Mouse (Mus musculus): ENCODE measurements around the gene Ift80.
"Not testable (repeated sequence)": the region's sequence is repeated elsewhere in the genome, so short reads cannot be mapped to it uniquely, and the experiment has no call there.

Ift80 gene

GRCm38 (mm10) chr3:68980898-68981297 is 23.5 kb downstream of the Ift80 start:
- DNase-seq, result no peak

DNA sequence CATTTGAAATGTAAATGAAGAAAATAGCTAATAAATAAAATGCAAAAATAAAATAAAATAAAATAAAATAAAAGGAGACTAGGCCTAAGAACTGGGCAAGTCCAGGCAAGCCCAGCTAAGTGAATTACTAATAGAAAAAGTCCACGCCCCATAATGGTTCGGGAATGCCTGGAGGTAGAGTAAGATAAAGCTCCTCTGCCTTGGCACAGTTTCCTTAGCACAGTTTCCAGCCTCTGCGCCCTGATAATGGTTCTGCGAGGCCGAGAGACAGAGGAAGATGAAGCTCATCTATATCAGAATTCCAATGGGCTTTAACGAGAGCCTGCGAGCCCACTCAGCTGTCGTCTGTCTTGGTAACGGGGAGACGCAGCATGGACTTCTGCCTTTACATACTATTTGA is 25.2 kb downstream of the Ift80 start:
- no peak for DNase-seq

- no peak for DNase-seq
Observed at GRCm38 (mm10) chr3:68977696-68978095, 26.7 kb downstream of the Ift80 start.

DNA sequence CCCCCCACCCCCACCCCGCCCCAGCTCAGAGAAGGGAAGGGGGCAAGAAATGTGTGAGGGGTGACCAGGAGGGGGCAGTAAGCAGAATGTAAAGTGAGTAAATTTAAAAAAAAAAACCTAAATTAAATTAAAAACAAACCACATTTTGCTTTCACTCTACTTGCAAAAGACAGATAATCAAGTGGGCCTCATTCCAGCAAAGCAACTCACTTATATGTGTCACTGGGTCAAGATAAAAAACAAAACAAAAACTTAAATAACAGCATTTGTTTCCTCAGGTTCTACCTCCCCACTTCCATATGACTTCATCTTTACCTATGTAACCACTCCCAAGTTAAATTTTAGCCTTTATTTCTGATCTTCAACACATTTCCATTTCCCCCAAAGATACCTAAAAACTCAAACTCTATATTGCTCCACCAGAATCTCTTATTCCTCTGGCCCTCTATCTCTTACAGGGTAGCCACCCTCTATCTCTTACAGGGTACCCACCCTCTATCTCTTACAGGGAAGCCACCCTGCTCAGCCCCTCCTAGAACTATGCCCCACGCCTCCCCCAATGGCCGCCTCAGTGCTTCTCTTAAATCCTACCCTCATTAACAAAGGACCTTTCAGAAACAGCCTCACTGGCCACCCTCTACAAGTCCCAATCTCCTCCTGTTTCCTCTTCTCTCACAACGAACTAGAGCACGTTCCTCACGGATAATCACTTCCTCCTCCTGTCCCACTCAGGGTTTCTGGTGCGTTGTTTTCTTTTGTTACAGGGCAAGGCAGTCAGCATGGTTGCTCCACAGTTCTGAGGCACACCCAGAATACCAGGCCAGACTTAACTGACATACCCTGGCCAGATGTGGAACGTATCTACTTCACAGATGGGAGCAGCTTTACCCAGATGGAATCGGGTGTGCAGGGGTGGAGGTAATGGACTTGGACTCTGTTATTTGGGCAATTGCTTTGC is 28.6 kb downstream of the Ift80 start:
- no peak for DNase-seq

DNA sequence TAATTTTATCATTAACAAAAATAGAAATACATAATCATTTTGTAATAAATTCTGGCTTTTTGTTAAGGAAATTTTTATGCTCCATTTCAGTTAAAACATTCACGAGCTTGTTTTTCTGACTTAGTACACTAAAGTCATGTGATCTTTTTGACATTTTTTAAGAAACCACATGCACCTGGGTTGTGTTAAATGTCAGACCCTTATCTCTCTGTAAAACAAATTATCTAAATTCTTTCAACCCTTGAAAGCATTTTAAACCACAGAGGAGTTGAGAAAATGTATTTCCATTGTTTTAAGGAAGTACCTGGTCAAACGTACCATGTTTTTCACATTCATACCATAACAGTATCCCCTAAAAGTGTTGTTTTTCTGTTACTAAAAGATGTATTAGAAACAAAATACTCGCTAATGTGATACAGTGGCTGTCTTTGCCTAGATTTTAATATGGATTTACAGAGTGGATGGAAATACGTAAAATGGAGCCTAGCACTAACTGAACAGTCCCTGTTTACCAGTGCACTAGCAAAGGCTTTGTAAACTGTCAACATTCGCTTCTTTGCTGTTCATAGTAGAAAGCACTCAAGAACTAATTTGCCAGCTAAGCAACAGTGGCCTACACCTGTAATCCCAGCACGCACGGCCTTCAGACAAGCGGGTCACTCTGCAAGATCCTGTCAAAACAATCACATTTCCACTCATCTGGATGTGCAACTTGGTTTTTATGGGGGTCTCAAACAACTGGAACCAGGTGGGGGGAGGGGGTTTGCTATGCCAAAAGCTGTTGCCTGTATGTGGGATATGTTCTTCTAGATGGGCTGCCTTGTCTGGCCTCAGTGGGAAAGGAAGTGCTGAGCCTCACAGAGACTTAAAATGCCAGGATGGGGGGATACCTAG is 29.5 kb downstream of the Ift80 start:
- DNase-seq, result no peak

GRCm38 (mm10) chr3:68973574-68973973 is 30.8 kb downstream of the Ift80 start:
- no peak for DNase-seq

DNA sequence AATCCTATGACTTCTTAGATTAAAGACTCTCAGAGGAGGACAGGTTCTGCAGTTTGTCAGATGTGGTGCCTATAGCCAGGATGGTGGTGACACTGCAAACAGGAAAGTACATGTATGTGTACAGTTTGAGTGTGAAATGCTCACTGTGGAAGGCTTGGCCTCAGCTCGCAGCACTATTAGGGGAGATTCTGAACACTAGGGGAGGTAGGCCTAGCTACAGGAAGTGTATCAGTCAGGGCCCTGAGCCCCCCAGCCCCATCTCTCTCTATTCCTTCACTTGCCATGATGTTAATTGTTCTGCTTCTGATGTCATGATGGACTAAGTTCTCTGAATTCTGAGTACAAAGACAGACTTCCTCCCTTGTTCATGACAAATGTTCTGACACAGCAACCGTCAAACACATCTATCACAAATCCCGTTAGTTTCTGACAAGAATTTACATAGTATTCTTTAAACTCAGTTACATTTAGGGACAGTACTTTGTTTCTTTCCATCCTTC is 35.2 kb downstream of the Ift80 start:
- DNase-seq, result no peak

DNA sequence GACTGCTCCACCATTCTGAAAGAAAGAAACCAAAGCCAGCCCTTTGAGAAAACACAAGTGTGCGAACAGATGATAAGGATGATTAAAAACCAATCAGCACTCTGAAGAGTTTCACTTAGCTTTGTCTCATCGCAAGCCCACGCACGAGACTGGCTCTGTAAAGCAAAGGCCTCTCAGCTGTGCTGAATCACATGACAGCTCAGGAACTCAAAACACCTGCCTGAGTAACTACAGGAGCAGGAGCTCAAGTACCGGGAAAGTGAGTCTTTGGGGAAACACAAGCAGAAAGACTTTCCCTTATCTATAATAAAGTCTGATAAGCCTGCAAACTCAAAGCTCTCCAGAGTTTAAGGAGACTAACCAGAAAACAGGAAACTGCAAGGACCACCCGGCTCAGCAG is 37.0 kb downstream of the Ift80 start:
- DNase-seq, result no peak

- DNase-seq, result no peak
Observed at GRCm38 (mm10) chr3:68966527-68967285, 37.7 kb downstream of the Ift80 start.

- DNase-seq, result no peak
Observed at GRCm38 (mm10) chr3:68964682-68965081, 39.7 kb downstream of the Ift80 start.

GRCm38 (mm10) chr3:68957413-68957812 is 47.0 kb downstream of the Ift80 start:
- DNase-seq, result no peak

GRCm38 (mm10) chr3:68956454-68956853 is 47.9 kb downstream of the Ift80 start:
- peak; percentile 27 for DNase-seq

GRCm38 (mm10) chr3:68954487-68954886 is 49.9 kb downstream of the Ift80 start:
- DNase-seq, result peak; percentile 15

GRCm38 (mm10) chr3:68952707-68953106 is 51.7 kb downstream of the Ift80 start:
- DNase-seq, result no peak

DNA sequence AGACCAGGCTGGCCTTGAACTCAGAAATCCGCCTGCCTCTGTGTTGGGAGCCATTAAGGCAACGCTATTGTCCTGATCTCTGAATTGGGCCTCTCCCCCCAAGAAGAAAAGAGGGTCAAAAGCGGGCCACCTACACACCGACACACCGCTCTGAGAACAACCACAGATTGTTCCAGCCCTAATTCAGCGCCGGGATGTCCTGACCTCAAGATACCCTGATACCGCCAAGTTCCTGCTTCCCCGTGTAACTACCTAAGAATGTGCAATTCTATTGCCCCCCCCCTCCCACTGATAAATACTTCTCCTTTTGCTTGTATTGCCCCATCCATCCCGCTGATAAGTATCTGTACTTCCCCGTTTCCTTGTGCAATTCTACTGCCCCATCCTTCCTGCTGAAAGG is 52.4 kb downstream of the Ift80 start:
- DNase-seq, result not testable (repeated sequence)

DNA sequence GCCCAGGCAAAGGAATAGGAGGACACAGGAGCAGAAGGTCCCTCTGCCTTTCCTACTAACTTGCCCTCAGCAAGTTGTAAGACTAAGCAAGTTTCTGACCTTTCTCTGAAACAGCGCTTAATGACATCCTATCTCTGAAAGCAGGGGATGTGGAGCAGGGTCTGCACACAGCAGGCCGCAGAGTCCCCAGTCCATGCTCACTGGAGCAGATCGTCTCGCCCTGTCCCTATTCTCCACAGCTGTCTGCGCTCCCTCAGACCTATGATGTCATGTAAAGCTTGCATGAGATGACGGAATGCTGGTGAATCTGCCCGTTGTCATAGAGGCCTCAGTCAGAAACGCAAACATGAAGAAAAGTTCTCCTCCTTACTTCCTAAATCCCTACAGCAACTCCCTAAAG is 55.0 kb downstream of the Ift80 start:
- no peak for DNase-seq

GRCm38 (mm10) chr3:68948918-68949317 is 55.5 kb downstream of the Ift80 start:
- no peak for DNase-seq

GRCm38 (mm10) chr3:68941867-68942266 is 62.5 kb downstream of the Ift80 start:
- no peak for DNase-seq

- DNase-seq, result no peak
Observed at GRCm38 (mm10) chr3:68940311-68940710, 64.1 kb downstream of the Ift80 start.

- no peak for DNase-seq
Observed at GRCm38 (mm10) chr3:68939312-68939711, 65.1 kb downstream of the Ift80 start.

DNA sequence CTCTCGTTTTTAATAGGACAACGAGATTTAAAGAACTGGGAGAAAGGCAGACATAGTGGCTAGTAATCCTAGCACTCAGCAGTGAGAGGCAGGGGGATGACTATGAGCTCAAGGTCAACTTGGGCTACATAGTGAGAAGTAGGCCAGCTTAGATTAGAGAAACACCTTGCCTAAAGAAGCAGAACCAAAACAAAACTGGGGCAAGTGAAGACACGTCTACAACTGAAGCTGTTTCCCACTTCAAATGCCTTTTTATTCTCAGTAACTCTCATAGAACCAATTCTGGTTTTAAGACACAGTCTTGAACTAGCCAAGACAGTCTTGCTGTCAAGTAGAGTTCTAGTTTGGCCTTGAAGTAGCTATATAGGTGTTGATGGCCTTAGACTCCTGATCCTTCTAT is 67.7 kb downstream of the Ift80 start:
- no peak for DNase-seq

DNA sequence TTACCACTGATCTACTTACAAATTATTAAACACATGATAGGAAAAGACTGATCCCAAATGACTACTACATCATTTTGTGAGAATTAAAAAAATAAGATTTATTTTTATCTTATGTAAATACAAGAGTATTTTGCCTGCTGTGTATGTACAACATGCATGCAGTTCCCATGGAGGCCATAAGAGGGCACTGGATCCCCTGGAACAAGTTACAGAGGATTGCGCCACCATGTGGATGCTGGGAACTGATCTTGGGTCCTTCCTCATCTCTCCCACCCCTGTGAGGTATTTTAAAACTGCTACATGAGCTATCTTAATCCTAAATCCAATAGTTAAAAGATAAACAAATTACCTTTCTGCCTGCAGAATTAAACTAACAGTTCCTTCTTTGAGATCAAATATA is 68.9 kb downstream of the Ift80 start:
- DNase-seq, result no peak

DNA sequence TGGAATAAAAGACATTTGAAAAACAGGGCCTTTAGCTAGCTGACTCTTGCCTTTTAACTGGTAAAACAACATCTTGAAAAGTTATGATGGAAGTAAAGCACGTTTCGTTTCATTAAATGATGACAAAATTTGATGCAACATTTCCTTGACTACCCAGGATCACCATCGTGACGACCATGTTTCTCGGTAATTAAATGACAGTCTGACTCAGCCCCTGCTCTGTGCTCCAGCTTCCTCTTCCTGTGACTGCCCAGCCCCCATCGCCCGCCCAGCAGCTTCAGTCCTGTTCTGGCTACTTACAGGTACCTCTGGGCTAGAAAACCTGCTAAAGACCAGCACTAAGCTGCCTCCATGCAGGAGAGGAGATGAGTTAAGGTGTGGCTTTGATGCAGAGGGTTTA is 70.1 kb downstream of the Ift80 start:
- no peak for DNase-seq

Data from right cerebral cortex, adult 18-20 months (tissue).